Mouse (Mus musculus): Measurements from ENCODE around the gene Osbpl11. TPM values are rescaled to one million over a fixed set of nuclear protein-coding genes. Genes with fewer than 3 reads are reported as not detected.

Osbpl11 gene
- total RNA-seq, 2 experiments from 2014 or later, result 19.3 to 19.6 TPM

DNA sequence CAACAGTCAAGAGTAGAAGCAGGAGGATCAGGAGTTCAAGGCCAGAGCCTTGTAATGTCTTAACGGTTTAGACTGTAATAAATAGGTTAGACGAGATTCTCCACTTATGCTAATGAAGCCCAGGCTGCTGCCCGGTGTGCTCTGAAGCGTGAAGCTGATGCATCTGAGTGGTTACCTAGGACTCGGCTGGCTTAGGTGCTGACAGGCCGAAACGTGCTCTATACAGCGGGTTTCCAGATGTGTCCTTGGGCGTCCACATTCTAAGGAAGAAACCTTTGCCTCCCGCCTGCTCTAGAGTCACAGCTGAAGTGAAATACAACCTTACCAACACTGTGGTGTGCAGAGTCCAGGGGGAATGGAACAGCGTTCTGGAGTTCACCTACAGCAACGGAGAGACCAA is 49.3 kb downstream of the Osbpl11 start:
- DNase-seq (ENCODE audit: extremely low spot score in 1 of 2, low spot score in 1 of 2), result no peak

DNA sequence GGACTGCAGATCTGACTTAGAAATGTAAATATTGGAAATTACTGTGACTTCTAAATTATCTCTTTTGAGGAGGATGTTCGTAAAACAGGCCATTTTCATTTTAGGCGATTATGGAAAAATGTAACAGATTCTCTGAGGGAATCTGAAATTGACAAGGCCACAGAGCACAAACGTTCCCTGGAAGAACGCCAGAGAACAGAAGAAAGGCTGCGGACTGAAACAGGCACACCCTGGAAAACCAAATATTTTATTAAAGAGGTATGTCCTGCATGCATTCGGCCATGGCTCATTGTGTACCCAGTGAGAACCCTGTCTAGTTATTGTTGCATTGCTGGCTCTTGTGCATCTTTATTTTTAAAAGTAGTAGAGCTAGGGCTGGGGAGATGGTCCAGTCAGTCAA is 51.3 kb downstream of the Osbpl11 start:
- no peak for DNase-seq (ENCODE audit: extremely low spot score in 1 of 2, low spot score in 1 of 2)

DNA sequence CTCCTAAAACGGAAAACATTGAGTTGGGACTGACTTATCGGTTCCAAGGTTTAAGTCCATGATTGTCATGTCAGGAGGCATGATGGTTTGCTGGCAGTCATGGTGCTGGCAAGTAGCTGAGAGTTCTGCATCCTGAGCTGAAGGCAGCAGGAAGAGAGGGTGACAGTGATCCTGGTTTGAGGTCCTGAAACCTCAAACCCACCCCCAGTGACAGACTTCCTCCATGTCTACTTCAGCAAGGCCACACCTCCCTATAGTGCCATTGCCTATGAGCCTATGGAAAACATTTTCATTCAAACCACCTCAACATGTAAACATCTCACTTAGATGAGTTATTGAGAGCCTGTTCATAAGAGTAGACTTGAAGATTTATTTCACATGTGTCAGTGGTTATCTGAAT is 54.4 kb downstream of the Osbpl11 start:
- no peak for DNase-seq (ENCODE audit: extremely low spot score in 1 of 2, low spot score in 1 of 2)

DNA sequence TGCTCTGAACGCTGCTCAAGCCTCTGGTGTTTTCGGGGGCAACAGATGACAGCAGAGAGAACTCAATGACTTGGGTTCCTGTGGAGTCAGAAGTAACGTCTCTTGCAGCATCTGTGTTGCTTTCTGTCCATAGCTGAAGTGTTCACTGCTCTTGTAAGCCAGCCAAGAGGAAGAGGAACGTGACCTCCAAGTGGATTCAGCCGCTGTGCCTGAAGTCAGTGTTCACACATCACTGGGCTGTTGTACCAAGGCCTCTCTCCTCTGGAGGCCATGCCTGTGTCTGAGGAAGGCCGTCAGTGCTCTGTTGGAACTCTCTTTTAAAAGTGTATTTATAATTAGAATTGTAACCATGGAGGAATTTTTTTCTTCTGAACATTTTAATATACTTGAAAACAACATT is 57.2 kb downstream of the Osbpl11 start:
- no peak for DNase-seq (ENCODE audit: extremely low spot score in 1 of 2, low spot score in 1 of 2)

DNA sequence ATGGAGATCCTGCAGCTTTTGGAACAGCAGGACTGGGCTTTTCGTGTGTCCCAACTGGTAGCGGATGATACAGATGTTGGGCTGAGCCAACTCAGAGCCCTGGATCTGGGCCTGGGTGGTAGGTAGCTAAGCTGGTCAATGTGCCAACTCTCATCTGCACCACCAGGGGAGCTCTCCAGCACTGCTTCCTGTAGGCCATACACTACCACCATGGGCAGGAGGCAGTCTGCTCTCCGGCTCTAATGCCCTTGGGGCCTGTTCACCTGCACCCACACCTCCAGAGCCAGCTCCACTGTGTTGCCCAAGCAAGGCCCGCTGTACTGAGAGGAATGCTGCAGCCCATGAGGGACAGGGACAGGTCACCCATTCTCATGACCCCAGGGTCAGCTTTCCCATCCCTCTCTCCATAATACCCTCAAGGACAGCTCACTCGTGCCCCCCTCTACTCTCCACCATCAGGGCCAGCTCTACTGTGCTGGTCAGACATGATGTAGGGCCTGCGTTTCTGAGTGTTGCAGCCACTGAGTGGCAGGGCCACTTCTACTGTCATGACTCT is 59.3 kb downstream of the Osbpl11 start:
- DNase-seq (ENCODE audit: extremely low spot score in 1 of 2, low spot score in 1 of 2), result no peak

DNA sequence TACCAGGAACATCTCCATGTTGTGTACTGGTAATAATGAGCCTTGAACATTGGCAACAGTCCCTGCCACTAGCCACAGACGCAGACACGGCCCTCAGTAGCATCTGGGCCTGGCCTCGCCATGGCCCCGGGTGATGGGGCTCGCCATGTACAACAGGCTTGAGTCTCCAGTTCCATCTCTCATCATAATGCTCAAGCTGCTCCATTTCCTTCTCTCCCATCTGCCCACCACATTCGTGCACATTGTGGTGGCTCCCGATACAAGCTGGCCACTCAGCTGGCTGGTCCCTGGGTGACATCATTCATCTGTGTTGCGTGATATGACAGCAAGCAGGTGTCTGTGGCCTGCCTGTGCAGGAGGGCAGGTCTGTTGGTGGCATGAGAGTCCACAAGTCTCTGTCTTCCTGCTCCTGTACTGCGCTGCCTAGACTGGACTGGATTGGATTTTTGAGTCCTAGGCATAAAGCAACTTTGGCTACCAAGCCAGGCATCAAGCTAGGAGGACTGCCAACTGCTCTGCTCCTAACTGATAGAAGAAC is 60.1 kb downstream of the Osbpl11 start:
- peak in 1 of 2 experiments; percentile 26 for DNase-seq (ENCODE audit: extremely low spot score in 1 of 2, low spot score in 1 of 2)

DNA sequence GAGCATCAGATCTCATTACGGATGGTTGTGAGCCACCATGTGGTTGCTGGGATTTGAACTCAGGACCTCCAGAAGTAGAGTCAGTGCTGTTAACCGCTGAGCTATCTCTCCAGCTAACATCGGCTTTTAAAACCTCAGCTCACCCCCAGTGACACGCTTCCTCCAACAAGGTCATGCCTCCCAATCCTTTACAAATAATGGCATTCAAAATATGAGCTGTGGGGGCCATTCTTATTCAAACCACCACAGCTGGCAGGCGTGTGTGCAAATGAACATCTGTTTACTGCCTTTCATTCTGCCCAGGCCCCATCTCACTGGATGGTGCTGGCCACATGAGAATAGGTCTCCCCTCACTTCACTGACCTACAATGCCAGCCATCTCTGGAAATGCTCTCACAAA is 61.7 kb downstream of the Osbpl11 start:
- no peak for DNase-seq (ENCODE audit: extremely low spot score in 1 of 2, low spot score in 1 of 2)

DNA sequence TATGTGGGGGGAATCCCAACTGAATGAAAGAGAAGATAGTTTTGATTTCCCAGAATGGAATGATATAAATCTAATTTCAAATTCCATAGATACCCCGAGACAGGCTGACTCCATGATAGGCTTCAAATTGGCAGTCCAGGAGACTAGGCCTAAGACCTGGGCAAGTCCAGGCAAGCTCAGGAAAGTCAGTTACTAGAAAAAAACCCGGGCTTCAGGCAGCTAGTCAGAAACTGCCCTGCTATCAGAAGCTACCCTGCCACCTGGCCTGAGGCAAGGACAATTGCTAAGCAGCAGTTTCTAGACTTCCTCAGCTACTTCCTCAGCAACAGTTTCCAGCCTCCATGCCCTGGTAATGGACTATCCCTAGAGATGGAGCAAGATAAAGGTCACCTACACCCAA is 62.1 kb downstream of the Osbpl11 start:
- DNase-seq (ENCODE audit: extremely low spot score in 1 of 2, low spot score in 1 of 2), result no peak

DNA sequence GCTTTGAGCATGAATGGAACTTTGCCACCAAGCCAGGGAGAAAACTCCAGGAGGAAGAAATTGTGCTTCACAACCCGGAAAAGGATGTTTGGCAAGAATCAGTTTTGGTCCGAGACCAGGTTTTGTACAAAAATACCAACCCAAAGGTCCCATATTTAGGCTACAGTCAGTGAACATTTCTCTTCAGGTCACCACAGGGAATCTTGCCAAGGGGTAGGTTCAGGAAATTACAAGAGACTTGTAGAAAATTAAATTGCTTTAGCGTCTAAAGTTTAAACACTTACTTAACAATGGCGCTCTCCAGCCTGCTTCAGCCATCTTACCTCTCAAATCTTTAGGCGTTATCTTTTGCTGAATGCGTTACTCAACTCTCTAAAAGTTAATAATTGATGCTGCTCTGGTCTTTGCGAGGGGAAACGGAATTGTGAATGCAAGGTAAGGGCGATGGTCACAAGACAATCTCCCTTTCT is 65.8 kb downstream of the Osbpl11 start:
- DNase-seq (ENCODE audit: extremely low spot score in 1 of 2, low spot score in 1 of 2), result no peak

DNA sequence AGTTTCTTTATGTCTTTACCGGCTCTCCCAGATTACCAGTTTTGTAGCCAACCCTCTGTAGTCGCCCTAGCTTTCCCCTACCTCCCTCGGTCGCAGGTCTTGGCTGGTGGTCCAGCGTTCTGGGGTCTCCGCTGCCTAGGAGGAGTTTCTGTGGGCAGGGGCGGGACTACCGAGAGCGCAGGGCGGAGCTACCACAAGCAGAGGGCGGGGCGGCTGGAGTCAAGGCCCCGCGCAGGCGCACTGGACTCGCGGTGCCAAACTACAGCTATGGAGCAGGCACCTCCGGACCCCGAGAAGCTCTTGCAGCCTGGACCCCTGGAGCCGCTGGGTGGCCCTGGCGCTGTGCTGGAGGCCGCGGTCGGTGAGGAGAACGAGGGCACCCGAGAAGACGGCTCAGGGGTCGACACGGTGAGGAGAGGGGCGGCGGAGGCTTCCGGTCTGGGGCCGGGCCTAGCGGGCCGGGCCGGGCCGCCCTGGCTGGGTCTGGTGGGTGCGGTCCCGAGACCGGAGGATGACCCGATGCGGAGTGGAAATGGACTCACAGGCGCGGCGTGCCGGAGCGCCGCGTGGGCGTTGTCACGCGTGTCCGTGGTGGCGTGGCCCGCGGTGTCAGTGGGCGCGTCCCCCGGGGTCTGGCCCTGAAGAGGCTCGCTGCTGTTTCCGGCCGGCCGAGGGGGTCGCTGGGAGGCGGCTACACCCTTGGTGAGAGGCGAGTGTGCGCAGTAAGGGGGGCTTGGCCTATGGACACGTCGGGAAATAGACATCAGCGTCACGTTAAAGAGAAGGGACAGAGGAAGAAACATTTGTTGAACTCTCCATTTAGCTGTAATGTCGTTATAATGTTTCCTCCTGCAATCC is 66.6 kb downstream of the Osbpl11 start, which contains the start of gene Snx4:
Gene Snx4, plus strand, starts transcription at position 249 of the 858 bp plus-strand sequence.
- peak; percentile 82 to 90 for DNase-seq (ENCODE audit: extremely low spot score in 1 of 2, low spot score in 1 of 2)

DNA sequence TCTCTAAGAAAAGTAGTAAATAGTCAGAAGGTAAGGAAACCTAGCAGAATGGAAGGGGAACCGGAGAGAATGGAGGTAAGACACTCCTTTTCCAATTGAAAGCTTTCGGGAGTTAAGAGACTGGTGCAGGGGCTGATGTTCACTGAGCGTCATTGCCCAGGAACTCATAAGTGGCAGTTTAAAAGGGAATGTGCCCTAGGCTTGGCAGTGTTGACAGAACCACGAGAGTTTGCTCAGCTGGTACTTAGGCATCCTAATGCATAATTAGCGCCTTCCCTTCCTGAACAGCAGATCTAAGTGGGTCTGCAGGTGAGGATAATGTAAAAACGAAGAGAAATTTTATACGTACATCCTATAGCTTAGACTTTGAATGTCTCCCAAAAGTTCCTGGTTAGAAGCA is 70.7 kb downstream of the Osbpl11 start:
- DNase-seq (ENCODE audit: extremely low spot score in 1 of 2, low spot score in 1 of 2), result no peak

DNA sequence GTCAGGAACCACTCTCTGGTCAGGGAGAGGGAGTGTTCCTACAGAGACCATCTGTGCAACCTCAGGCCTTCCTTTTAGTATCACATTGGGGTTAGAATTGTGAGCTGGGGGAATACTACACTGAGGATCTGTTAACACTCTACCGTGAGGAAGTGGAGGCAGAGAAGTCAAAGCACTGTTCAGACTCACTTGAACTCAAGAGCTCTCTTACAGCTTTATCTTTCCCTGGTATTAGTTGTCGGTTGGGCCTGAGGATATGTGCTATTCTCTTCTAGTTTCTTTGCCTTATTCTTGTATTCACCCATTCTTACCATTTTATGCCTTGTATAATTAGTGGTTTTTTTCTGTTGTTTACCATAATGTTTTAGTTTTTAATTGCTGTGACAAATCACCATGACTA is 73.7 kb downstream of the Osbpl11 start:
- no peak for DNase-seq (ENCODE audit: extremely low spot score in 1 of 2, low spot score in 1 of 2)

DNA sequence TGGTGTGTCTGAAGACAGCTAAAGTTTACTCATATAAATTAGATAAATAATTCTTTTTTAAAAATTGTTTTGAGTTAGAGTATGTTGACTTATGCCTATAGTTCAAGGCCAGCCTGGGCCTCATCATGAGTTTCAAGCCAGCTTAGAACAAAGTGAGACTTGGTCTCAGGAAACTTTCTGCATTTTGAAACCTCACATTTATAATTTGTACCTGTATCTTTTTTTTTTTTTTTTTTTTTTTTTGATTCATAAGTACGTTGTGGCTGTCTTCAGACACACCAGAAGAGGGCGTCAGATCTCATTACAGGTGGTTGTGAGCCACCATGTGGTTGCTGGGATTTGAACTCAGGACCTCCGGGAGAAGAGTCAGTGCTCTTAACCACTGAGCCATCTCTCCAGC is 75.0 kb downstream of the Osbpl11 start:
- DNase-seq (ENCODE audit: extremely low spot score in 1 of 2, low spot score in 1 of 2), result no peak

DNA sequence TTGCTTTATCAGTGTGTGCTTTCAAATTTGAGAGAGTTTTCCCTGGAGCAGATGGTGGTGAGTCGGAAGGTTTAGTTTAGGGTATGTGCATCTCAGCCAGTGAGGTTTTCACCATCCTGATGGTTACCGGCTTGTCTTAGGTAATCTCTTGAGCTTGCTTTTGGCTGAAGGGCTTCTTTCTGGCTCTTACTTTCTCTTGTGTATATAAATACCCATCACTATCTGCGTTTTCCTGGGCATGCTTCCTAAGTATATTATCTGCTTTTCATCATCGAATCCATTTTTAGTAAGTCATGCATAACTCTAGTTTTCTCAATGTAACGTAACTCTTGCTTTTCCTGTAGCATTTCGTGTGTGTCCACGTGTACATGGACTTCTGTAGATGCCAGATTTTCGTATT is 76.0 kb downstream of the Osbpl11 start:
- no peak for DNase-seq (ENCODE audit: extremely low spot score in 1 of 2, low spot score in 1 of 2)

DNA sequence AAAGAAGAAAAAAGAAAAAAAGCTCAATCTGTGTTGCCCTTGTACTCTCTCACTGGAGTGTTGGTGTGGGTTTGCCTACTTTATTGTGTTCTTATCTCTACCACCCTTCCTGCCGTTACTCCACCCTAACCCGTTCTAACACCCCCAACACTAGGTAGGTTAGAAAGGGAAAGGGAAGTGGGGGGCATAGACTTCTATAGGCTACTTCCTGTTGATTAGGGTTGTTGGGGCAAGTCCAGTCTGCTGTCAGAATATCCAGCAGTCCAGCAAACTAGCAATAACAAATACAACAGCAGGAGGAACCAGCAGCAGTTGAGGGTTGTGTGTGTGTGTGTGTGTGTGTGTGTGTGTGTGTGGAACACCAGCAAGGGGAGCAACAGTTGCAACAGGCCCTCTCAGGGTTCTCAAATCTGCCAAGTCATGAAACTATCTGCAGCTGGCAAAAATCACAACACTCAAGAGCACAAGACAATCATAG is 76.8 kb downstream of the Osbpl11 start:
- no peak for DNase-seq (ENCODE audit: extremely low spot score in 1 of 2, low spot score in 1 of 2)

DNA sequence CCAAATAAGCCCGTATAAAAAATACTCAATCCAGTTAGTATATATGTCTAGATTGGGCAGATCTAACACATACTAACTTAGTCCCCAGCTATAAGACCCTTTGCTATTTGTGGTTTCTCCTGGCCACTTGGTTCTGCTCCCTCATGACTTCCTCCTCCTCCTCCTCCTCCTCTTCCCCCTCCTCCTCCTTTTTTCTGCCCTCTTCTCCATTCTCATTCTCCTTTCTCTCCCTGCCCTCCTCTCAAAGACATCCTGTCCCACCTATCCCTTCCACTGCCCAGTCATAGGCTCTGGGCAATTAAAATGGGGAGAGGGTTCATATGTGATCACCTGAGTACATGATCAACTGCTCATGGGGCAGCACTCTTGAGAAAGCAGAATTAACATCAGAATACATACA is 77.2 kb downstream of the Osbpl11 start:
- DNase-seq (ENCODE audit: extremely low spot score in 1 of 2, low spot score in 1 of 2), result no peak

DNA sequence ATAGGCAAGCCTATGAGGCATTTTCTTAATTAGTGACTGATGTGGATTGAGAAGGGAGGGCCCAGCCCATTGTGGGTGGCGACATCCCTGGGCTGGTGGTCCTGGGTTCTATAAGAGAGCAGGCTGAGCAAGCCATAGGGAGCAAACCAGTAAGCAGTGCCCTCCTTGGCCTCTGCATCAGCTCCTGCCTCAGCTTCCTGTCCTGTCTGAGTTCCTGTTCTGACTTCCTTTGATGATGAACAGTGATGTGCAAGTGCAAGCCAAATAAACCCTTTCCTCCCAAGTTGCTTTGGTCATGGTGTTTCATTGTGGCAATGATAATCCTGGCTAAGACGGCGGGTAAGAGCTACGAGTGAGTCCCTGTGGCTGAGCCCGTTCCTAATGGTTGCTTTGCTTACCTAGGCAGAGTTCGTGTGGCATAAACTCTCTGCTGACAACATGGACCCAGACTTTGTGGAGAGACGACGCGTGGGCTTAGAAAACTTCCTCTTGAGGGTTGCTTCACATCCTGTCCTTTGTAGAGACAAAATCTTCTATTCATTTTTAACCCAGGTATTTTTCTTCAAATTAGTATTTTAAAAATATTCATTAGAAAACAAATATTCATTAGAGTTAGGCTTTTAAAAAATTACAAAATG is 82.9 kb downstream of the Osbpl11 start:
- no peak for DNase-seq (ENCODE audit: extremely low spot score in 1 of 2, low spot score in 1 of 2)

DNA sequence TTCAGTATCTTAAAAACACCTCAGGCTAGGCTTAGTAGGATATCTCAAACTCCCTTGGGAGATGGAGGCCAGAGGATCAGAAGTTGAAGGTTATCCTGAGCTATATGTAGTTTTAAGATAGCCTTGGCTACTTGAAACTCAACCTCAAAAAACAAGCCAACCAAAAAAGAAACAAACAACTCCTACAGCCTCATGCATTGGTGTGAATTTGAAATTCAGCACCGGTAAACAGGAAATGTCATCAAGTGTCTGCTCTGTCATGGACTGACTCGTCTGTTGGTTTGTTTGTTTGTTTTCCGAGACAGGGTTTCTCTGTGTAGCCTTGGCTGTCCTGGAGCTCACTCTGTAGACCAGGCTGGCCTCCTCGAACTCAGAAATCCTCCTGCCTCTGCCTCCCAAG is 87.0 kb downstream of the Osbpl11 start:
- no peak for DNase-seq (ENCODE audit: extremely low spot score in 1 of 2, low spot score in 1 of 2)

DNA sequence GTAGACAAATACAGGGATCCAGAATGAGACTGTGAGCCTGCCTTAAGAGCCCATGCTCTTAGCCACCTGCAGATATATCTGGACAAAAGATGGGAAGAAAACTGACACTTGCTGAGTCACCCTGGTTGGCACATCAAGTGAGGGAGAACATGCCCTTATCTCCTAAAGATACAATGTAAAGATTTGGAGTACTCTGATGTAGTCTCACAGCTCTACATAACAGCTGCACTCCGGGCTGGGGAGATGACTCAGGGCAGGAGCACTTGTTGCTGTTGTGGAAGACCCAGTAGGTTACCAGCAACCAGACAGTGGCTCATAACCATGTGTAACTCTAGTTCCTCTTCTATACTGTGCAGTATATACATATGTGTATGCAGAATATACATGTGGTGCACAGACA is 98.2 kb downstream of the Osbpl11 start:
- DNase-seq (ENCODE audit: extremely low spot score in 1 of 2, low spot score in 1 of 2), result no peak

DNA sequence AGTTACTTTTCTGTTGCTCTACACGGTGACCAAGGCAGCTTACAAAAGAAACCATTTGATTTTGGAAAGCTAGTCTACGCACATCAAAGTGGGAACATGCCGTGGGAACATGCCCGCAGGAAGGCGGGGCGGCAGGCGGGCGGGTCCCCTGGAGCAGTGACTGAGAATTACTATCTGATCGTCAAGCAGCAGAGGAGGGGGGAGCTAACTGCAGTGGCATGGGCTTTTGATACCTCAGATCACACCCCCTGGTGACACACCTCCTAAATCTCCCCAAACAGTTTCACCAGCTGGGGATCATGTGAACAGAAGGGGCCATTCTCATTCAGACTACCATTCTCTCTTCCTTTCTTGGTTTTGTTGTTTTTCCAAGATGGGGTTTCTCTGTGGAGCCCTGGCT is 103.7 kb downstream of the Osbpl11 start:
- DNase-seq (ENCODE audit: extremely low spot score in 1 of 2, low spot score in 1 of 2), result no peak

DNA sequence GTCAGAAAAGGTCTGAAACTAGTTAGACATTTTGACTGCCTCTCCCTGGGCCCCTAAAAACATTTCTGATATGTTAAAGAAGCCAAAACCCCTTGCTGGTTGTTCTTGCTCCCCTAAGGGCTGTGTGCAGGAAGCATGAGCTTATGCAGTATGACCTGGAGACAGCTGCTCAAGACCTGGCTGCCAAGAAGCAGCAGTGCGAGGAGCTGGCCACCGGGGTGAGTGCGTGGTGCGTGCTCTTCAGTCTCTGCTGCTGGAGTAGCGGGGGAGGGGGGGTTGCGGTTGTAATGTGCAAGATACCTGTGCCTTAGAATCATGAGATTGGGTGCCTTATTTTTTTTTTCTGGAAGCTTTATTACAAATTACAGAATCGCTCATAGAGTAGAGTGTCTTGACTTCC is 105.1 kb downstream of the Osbpl11 start:
- DNase-seq (ENCODE audit: extremely low spot score in 1 of 2, low spot score in 1 of 2), result no peak
